Mouse (Mus musculus): Measurements from ENCODE around the gene Mb. TPM values are rescaled to one million over a fixed set of nuclear protein-coding genes. Genes with fewer than 3 reads are reported as not detected.
"Not testable (repeated sequence)": the region's sequence is repeated elsewhere in the genome, so short reads cannot be mapped to it uniquely, and the experiment has no call there.

Mb gene
- polyA plus RNA-seq, 1 experiment from 2014 or later, result 29.5 TPM

DNA sequence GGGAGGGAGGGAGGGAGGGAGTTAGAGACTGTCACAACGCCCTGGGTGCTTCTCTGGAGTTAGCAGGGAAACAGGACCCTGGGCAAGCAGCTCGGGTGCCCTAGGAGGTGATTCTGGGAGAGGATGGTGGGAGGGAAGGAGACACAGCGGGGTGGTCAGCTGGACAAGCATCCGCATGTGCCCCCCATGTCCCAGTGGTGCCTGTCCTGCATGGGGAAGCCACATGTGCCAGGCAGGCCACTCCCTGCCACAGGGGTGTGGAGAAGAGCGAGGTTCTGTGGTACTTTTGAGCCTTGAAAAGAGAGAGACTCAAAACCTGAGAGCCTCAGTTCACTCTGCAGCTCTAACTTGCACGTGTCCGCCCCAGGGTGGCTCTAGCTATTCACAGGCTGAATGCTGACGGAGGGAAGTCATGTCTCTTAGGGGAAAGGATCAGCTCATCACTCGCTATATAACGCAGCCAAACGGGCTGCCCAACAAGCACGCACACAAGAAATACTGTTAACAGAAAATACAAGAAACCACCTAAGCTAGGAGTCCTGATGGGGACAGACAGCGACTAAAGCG, 28.9 kb upstream of the Mb start:
- 81% methylated on average over 14 of the region's 14 CpGs for WGBS
- Histone ChIP-seq H3K4me3 (no peak overlapping the region), H3K9me3 (no peaks in the 10 kb centered on the region), H3K36me3 (peaks cover 89% of the 10 kb centered on the region), H3K27ac (no peak overlapping the region), H3K4me1 (peaks cover 7% of the 10 kb centered on the region), H3K27me3 (ENCODE audit: insufficient read depth, poor library complexity, severe bottlenecking) (no peaks in the 10 kb centered on the region)
- no peak for DNase-seq (ENCODE audit: low spot score)

DNA sequence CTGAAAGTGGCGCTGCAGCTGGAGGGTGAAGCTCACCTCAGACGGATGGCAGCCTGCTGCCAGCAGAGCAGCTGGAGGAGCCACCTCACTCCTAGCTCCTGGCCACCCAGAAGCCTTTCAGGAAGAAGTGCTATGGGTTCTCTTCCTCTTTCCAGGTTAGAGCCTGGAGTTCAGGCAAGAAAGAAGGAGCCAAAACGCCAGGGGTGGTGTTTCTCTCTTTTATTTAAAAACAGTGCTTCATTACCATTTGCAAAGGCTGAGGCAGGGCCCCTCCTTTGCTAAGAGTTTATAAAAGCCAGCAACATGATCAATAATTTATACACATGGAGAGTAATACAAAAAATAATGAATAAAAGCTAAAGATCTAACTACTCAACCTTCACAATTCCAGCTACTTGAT, 28.3 kb upstream of the Mb start:
- H3K9me3 ChIP-seq, result no peaks in the 10 kb centered on the region
- no peaks in the 10 kb centered on the region for H3K27me3 ChIP-seq (ENCODE audit: insufficient read depth, poor library complexity, severe bottlenecking)
- no peak for DNase-seq (ENCODE audit: low spot score)
- peaks cover 84% of the 10 kb centered on the region for H3K36me3 ChIP-seq
- peaks cover 7% of the 10 kb centered on the region for H3K4me1 ChIP-seq
- WGBS, result 77% methylated on average over 3 of the region's 3 CpGs
- H3K27ac ChIP-seq, result no peak overlapping the region
- no peak overlapping the region for H3K4me3 ChIP-seq

GRCm38 (mm10) chr15:77077906-77078305, 27.4 kb upstream of the Mb start:
- Histone ChIP-seq H3K36me3 (peaks cover 77% of the 10 kb centered on the region), H3K27ac (no peak overlapping the region), H3K4me1 (peaks cover 7% of the 10 kb centered on the region), H3K9me3 (no peaks in the 10 kb centered on the region), H3K4me3 (no peak overlapping the region), H3K27me3 (ENCODE audit: insufficient read depth, poor library complexity, severe bottlenecking) (no peaks in the 10 kb centered on the region)
- DNase-seq (ENCODE audit: low spot score), result no peak
- 91% methylated on average over 9 of the region's 9 CpGs for WGBS

GRCm38 (mm10) chr15:77076523-77076922, 26.1 kb upstream of the Mb start:
- H3K27ac ChIP-seq, result no peak overlapping the region; the same call in 1 of the 2 replicates
- H3K9me3 ChIP-seq, result no peaks in the 10 kb centered on the region
- WGBS, result 77% methylated on average over 3 of the region's 3 CpGs
- peaks cover 63% of the 10 kb centered on the region for H3K36me3 ChIP-seq
- no peak for DNase-seq (ENCODE audit: low spot score)
- peaks cover 19% of the 10 kb centered on the region for H3K4me1 ChIP-seq
- no peaks in the 10 kb centered on the region for H3K27me3 ChIP-seq (ENCODE audit: insufficient read depth, poor library complexity, severe bottlenecking)
- no peak overlapping the region for H3K4me3 ChIP-seq

- 80% methylated on average over 4 of the region's 4 CpGs for WGBS
- H3K27me3 ChIP-seq (ENCODE audit: insufficient read depth, poor library complexity, severe bottlenecking), result no peaks in the 10 kb centered on the region
- H3K4me3 ChIP-seq, result no peak overlapping the region
- DNase-seq (ENCODE audit: low spot score), result no peak
- peaks cover 24% of the 10 kb centered on the region for H3K36me3 ChIP-seq
- H3K4me1 ChIP-seq, result peaks cover 34% of the 10 kb centered on the region
- H3K27ac ChIP-seq, result no peak overlapping the region
- no peaks in the 10 kb centered on the region for H3K9me3 ChIP-seq
Measured at GRCm38 (mm10) chr15:77072556-77073163, 22.2 kb upstream of the Mb start.

DNA sequence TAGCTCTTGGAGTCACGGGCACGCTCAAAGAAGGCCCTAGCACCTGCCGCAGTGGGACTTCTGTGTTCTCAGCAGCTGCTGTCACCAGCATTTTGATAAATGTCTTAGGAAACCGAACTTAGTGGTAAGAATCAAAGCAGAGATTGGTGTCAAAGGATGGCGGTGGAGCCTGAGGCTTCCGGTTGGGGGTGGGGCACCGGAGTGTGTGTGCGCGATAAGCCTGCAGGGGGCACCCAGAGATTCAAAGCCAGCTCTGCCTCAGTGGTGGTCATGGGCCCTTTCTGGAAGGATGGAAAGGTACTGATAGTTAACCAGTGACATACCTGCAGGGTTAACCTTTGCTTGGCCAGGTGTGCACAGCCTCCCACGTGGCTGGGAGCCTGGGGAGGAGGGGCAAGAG, 21.0 kb upstream of the Mb start:
- peak overlapping the region; percentile 62 for H3K27ac ChIP-seq
- peaks cover 13% of the 10 kb centered on the region for H3K36me3 ChIP-seq
- DNase-seq (ENCODE audit: low spot score), result no peak
- WGBS, result 16% methylated on average over 10 of the region's 10 CpGs
- H3K9me3 ChIP-seq, result no peaks in the 10 kb centered on the region
- peaks cover 35% of the 10 kb centered on the region for H3K4me1 ChIP-seq
- H3K4me3 ChIP-seq, result no peak overlapping the region
- H3K27me3 ChIP-seq (ENCODE audit: insufficient read depth, poor library complexity, severe bottlenecking), result no peaks in the 10 kb centered on the region

GRCm38 (mm10) chr15:77070745-77071268, 20.3 kb upstream of the Mb start:
- Histone ChIP-seq H3K27ac (peak overlapping the region; percentile 62; the same call in 1 of the 2 replicates), H3K4me1 (peaks cover 42% of the 10 kb centered on the region), H3K4me3 (no peak overlapping the region), H3K27me3 (ENCODE audit: insufficient read depth, poor library complexity, severe bottlenecking) (no peaks in the 10 kb centered on the region), H3K36me3 (peaks cover 6% of the 10 kb centered on the region; the same call in 1 of the 2 replicates), H3K9me3 (no peaks in the 10 kb centered on the region)
- WGBS, result 83% methylated on average over 11 of the region's 11 CpGs
- DNase-seq (ENCODE audit: low spot score), result no peak

GRCm38 (mm10) chr15:77069019-77069418, 18.5 kb upstream of the Mb start:
- no peak for DNase-seq (ENCODE audit: low spot score)
- H3K4me1 ChIP-seq, result peaks cover 42% of the 10 kb centered on the region
- peak overlapping the region; percentile 80 for H3K27ac ChIP-seq
- no peaks in the 10 kb centered on the region for H3K27me3 ChIP-seq (ENCODE audit: insufficient read depth, poor library complexity, severe bottlenecking)
- WGBS, result 67% methylated on average over 3 of the region's 3 CpGs
- H3K4me3 ChIP-seq, result no peak overlapping the region
- H3K36me3 ChIP-seq, result no peaks in the 10 kb centered on the region
- no peaks in the 10 kb centered on the region for H3K9me3 ChIP-seq

- Histone ChIP-seq H3K36me3 (no peaks in the 10 kb centered on the region), H3K4me3 (no peak overlapping the region), H3K27ac (peak overlapping the region; percentile 80), H3K9me3 (no peaks in the 10 kb centered on the region), H3K4me1 (peaks cover 42% of the 10 kb centered on the region), H3K27me3 (ENCODE audit: insufficient read depth, poor library complexity, severe bottlenecking) (no peaks in the 10 kb centered on the region)
- WGBS, result 44% methylated on average over 3 of the region's 3 CpGs
- peak; percentile 82 for DNase-seq (ENCODE audit: low spot score)
Measured at GRCm38 (mm10) chr15:77068439-77068861, 18.0 kb upstream of the Mb start.

DNA sequence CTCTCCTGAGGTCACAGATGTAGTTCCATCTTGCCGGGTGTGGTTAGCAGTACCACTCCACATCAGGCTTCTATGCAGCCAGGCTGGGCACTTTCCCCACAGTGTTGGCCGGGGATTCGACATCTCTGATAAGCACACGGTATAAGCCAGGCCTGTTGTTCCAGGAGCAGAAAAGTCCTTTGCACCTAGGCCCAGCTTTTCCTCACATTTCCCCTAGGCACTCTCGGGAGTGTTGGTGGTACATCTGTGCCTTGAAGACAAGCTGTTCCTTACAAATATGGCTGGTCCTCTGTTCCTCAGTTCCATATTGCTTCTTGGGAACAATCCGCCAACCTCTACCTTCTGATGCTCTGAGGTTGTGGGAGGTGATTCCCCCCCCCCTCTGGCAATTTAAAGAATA, 15.8 kb upstream of the Mb start:
- no peak for DNase-seq (ENCODE audit: low spot score)
- H3K27ac ChIP-seq, result peak overlapping the region; percentile 36; the same call in 1 of the 2 replicates

GRCm38 (mm10) chr15:77065259-77065852, 14.9 kb upstream of the Mb start:
- DNase-seq (ENCODE audit: low spot score), result no peak
- no peaks in the 10 kb centered on the region for H3K36me3 ChIP-seq
- H3K27ac ChIP-seq, result no peak overlapping the region
- H3K4me1 ChIP-seq, result peaks cover 25% of the 10 kb centered on the region
- H3K9me3 ChIP-seq, result no peaks in the 10 kb centered on the region
- H3K4me3 ChIP-seq, result no peak overlapping the region
- no peaks in the 10 kb centered on the region for H3K27me3 ChIP-seq (ENCODE audit: insufficient read depth, poor library complexity, severe bottlenecking)
- WGBS, result 76% methylated on average over 6 of the region's 6 CpGs

More for the DNA sequence above, 15.8 kb upstream of the Mb start:
- no peaks in the 10 kb centered on the region for H3K36me3 ChIP-seq
- peaks cover 32% of the 10 kb centered on the region for H3K4me1 ChIP-seq
- no peaks in the 10 kb centered on the region for H3K27me3 ChIP-seq (ENCODE audit: insufficient read depth, poor library complexity, severe bottlenecking)
- H3K4me3 ChIP-seq, result no peak overlapping the region
- no peaks in the 10 kb centered on the region for H3K9me3 ChIP-seq
- WGBS, result 47% methylated on average over 6 of the region's 6 CpGs

DNA sequence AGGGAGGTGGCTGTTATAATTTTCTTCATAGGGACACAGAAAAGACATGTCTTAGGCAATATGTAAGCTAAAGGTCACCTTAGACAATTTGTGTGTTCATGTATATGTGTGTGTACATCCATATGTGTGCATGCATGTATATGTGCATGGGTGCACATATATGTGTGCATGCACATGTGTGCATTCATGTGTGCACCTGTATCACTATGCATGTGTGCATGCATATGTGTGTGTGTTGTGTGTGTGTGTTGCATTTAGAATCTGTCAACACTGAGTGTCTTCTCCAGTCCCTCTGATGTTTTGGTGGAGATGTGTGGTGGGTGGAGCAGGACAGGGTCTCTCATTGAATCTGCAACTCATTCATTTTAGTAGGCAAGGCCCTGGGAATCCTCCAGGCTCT, 12.3 kb upstream of the Mb start:
- Histone ChIP-seq H3K9me3 (no peaks in the 10 kb centered on the region), H3K4me1 (peaks cover 15% of the 10 kb centered on the region; the same call in 1 of the 2 replicates), H3K4me3 (no peak overlapping the region), H3K27me3 (ENCODE audit: insufficient read depth, poor library complexity, severe bottlenecking) (no peaks in the 10 kb centered on the region), H3K27ac (no peak overlapping the region), H3K36me3 (no peaks in the 10 kb centered on the region)
- DNase-seq (ENCODE audit: low spot score), result no peak

GRCm38 (mm10) chr15:77059416-77059815, 8.9 kb upstream of the Mb start:
- peaks cover 40% of the 10 kb centered on the region for H3K4me1 ChIP-seq
- not testable (repeated sequence) for H3K4me3 ChIP-seq; H3K9me3 ChIP-seq; DNase-seq (ENCODE audit: low spot score); H3K27ac ChIP-seq; H3K27me3 ChIP-seq (ENCODE audit: insufficient read depth, poor library complexity, severe bottlenecking); H3K36me3 ChIP-seq
- WGBS, result 88% methylated on average over 4 of the region's 4 CpGs

Measured in heart, embryonic 10.5 days (tissue).